Mouse (Mus musculus) neural tube, embryonic 13.5 days (tissue): Measurements from ENCODE around the gene Ralgapa2. TPM values are rescaled to one million over a fixed set of nuclear protein-coding genes. Genes with fewer than 3 reads are reported as not detected.

Experiments used
- ATAC-seq: fragments of 200-750 bp; cut with Nextera tagmentation; 2 replicates; pipeline ENCODE4 v1.8.0; 2017; ENCODE audit warnings: low read depth, mild to moderate bottlenecking, moderate TSS enrichment, moderate library complexity
- H3K27ac ChIP-seq: fragments of 300-500 bp; sonication (generic); replicated peaks from 2 replicates; pipeline ENCODE4 v1.5.1; 2015; ENCODE audit warnings: moderate library complexity, mild to moderate bottlenecking, inconsistent platforms
- H3K27me3 ChIP-seq: fragments of 300-500 bp; sonication (generic); 2 replicates; pipeline ENCODE4 v1.6.1; 2015; ENCODE audit warnings: mild to moderate bottlenecking, inconsistent platforms
- H3K36me3 ChIP-seq: fragments of 300-500 bp; sonication (generic); 2 replicates; pipeline ENCODE4 v1.6.1; 2015; ENCODE audit warnings: mild to moderate bottlenecking, inconsistent platforms
- H3K4me1 ChIP-seq: fragments of 300-500 bp; sonication (generic); replicated peaks from 2 replicates; pipeline ENCODE4 v1.6.1; 2015; ENCODE audit warnings: inconsistent platforms
- H3K4me2 ChIP-seq: fragments of 300-500 bp; sonication (generic); 2 replicates; pipeline ENCODE4 v1.6.1; 2015; ENCODE audit warnings: inconsistent platforms, mild to moderate bottlenecking, moderate library complexity
- H3K4me3 ChIP-seq: fragments of 300-500 bp; sonication (generic); 2 replicates; pipeline ENCODE4 v1.5.1; 2015; ENCODE audit warnings: mild to moderate bottlenecking, inconsistent platforms
- H3K9ac ChIP-seq: fragments of 300-500 bp; sonication (generic); 2 replicates; pipeline ENCODE4 v1.6.1; 2015; ENCODE audit warnings: moderate library complexity, mild to moderate bottlenecking, inconsistent platforms
- H3K9me3 ChIP-seq: fragments of 300-500 bp; sonication (generic); 2 replicates; pipeline ENCODE4 v1.6.1; 2016; ENCODE audit warnings: inconsistent platforms
- WGBS: fragments of 180-500 bp; shearing (Covaris S2); methylation state at CpG from one replicate; pipeline ENCODE4 v1.1.7; 2015; 5-methylcytosine and 5-hydroxymethylcytosine counted together
- polyA plus RNA-seq: library from polyadenylated mRNA; unstranded; fragments of >200 nt; fragmentation: Nextera tagmentation; extraction: Ambion mirVana; gene quantifications from 2 replicates; pipeline ENCODE4 v1.2.1, GENCODE M21; 2015

Gene Ralgapa2
- polyA plus RNA-seq, 1 experiment from 2014 or later, result 9.3 TPM

DNA sequence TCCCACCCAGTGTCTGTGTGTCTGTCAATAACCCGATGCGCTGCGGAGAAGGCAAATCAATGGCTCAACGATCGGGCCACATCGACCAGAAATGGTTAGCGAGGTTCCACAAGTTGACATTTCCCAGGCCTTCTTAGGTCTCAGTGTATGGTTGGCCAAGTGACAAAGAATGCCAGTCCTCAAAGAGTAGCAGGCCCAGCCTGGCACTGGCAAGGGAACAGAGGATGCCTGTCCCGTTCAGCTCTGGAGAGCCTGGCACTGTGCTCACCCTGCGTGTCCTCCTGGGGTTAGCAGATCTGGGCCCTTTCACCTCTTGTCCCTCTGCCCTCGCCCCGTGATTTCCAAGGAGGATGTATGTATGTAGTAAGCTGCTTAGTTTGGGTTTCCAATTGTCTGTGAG is 316.0 kb downstream of the Ralgapa2 start:
- Histone ChIP-seq H3K9me3 (no peaks in the 10 kb centered on the region), H3K4me1 (no peaks in the 10 kb centered on the region), H3K4me3 (no peak overlapping the region), H3K4me2 (no peak overlapping the region), H3K27ac (no peak overlapping the region), H3K9ac (no peak overlapping the region), H3K27me3 (peaks cover 3% of the 10 kb centered on the region; the same call in 1 of the 2 replicates), H3K36me3 (no peaks in the 10 kb centered on the region)
- 92% methylated on average over 11 of the region's 11 CpGs for WGBS
- no peak for ATAC-seq
